Mouse (Mus musculus) T-helper 2 cell (primary cell): Measurements from ENCODE around the gene Crb3.

ENCODE experiments used
- in situ Hi-C: fragments of 300-600 bp; cut with MboI, MseI; formaldehyde crosslinking; loops from one replicate; pipeline ENCODE4 v1.15.1; 2025; ENCODE audit warnings: high pct_unique_total_duplicates

The Crb3 gene

GRCm38 (mm10) chr17:57105181-57106034 is 46.5 kb downstream of the Crb3 start, which contains the start of gene Tnfsf9:
TSS of gene Tnfsf9 (plus strand) at chr17:57105325.
- in situ Hi-C loops, result no loop called here

- in situ Hi-C loops, result no loop called here
Measured at GRCm38 (mm10) chr17:57106035-57106368, 47.1 kb downstream of the Crb3 start.

GRCm38 (mm10) chr17:57107064-57107463 is 48.2 kb downstream of the Crb3 start:
- in situ Hi-C loops, result no loop called here

GRCm38 (mm10) chr17:57108040-57108665 is 49.2 kb downstream of the Crb3 start:
- in situ Hi-C loops, result no loop called here

GRCm38 (mm10) chr17:57108666-57109171 is 49.8 kb downstream of the Crb3 start:
- in situ Hi-C loops, result no loop called here

GRCm38 (mm10) chr17:57110005-57110404 is 51.1 kb downstream of the Crb3 start:
- in situ Hi-C loops, result no loop called here

- in situ Hi-C loops, result no loop called here
Measured at GRCm38 (mm10) chr17:57112768-57113474, 54.0 kb downstream of the Crb3 start.
